Mouse (Mus musculus) liver, adult 2 months (tissue): ENCODE measurements around the gene C330021F23Rik.

Experiments used
- CTCF ChIP-seq: fragments of 200-500 bp; IDR thresholded peaks from 2 replicates; pipeline ENCODE4 v1.5.1; 2011; ENCODE audit warnings: low read depth, low read length, control low read depth
- POLR2A ChIP-seq: fragments of 200-500 bp; IDR thresholded peaks from 2 replicates; pipeline ENCODE4 v1.6.1; 2011; ENCODE audit warnings: low read length, control low read depth; ENCODE audit not compliant: insufficient read depth; ENCODE audit errors: extremely low read depth

- no peak for TF ChIP-seq CTCF
- TF ChIP-seq POLR2A = no peak
These were observed 41.4 kb downstream of the C330021F23Rik start for GRCm38 (mm10) chr8:3609046-3609815.
